Mouse (Mus musculus) hindlimb bud, embryonic 11.5 days (tissue): ENCODE data around the gene Gm26661.

Source experiments
- DNase-seq: peaks from one replicate; pipeline ENCODE4 v3.0.0-alpha.2; 2012; ENCODE audit warnings: low read depth, low spot score; ENCODE audit errors: extremely low spot score

Gm26661 gene

DNA sequence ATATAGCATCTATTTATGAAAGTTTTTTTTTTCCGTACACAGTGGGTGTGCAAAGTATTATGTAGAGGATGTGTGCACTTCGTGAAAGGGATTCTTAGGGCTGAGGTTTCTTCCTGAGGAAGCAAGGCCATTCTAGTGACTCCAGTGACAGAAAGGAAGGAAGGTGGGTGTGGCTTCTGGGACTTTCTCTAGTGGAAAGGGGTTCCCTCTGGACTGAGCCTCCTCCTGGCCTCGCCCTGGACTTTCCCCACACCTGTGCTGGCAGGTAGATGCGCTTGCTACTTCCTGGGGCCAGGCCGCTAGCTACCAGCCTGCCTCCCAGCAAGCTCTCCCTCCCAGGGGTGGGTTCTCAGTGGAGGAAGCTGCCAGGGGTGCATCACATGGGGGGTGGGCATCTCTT, 28.1 kb downstream of the Gm26661 start:
- DNase-seq, result no peak

DNA sequence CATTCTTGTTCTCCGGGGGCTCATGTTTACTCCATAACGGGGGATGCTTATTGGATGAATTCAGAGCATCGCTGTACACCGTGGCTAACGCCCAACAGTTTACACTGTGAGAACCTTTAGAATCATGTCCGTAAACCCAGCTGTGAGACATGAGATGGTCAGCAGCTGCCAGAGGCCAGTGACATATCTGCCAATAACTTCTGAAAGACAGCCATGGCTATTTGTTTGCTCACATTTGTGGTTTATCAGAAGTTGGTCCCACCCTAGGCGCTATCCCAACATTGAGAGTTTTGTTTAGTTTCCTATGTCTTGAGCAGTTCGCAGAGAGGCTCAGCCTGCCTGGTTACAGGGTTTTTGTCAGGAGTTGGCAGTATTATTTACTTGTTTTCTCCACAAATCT, 30.0 kb downstream of the Gm26661 start:
- DNase-seq, result no peak

DNA sequence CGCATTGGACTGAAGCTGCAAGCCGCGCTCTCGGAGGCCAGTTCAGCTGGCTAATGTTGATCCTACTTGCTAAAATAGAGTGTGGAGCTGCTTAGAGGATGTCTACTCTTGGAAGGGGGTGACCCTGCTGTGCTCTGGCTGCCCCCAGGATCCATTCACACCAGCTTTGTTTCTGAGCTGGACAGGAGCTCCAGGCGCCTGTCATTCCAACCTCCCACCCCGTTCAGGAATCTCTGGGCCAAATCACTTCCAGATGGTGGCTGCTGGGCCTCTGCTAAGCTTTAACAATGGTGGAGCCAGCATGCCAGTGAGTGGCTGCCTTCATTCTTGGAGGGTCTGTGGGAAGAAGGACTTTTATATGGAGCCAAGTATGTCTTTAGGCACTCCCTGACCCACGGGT, 31.3 kb downstream of the Gm26661 start:
- DNase-seq, result peak; percentile 78

DNA sequence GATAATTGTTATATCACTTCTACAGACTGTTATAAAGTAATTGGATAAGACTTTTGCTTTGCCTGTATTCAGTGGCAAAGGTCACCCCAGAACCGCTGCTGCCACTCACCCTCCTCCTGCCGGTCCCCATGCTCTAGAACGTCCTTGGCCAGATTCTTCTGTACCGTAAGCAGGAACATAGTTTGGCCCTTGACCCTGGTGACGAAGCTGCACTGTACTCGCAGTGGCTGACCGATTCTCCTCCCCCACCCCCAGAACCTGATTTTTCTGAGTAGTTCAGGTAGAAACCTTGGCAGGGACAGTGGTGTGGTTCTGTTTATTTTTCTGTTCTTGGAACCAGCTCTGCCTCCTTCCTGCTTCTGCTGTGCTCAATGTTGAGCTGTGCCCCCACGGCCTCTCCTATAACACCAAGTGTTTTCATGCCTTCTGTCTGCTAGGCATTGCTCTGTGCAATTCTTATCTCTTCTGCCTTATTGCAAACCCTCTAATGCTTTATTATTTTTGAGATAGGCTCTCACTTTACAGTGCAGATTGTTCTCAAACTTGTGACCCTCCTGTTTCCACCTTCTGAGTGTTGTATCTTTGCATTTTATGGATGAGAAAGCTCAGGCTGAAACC, 33.4 kb downstream of the Gm26661 start:
- no peak for DNase-seq

DNA sequence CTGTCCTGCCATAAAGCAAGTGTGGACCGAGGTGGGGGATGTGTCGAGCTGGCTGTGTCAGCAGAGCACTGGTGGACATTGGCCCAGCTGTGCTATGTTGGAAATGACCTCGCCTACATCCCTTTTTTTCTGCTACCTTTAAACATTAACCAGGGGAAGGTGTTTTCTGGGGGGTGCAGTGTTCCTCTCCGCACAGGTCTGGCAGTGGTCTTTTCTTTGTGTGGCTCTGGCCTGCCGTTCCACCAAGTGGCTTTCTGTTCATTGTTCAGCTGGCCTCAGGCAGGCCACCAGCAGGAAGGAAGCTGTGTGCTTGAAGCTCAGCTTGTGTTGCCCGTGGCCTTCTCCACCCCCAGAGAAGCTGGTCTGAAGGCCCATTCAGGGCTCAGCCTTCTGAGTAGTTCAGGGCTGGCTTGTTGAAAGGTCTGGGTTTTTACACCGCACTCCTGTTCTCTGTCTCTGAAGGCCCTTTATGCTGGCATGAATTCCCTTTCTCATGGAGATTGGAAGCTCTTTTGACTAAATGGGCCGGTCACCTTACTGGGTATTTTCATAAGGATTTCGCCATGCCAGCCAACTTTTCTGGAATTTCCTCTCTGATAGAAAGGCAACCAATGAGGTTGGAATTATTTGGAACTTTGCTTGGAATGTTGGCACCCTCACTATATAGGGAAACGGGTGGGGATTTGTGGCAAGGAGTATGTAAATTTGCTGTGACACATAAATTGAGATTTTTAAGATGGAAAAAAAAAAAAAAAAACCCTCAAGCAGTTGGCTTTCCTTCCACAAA, 35.0 kb downstream of the Gm26661 start:
- no peak for DNase-seq

DNA sequence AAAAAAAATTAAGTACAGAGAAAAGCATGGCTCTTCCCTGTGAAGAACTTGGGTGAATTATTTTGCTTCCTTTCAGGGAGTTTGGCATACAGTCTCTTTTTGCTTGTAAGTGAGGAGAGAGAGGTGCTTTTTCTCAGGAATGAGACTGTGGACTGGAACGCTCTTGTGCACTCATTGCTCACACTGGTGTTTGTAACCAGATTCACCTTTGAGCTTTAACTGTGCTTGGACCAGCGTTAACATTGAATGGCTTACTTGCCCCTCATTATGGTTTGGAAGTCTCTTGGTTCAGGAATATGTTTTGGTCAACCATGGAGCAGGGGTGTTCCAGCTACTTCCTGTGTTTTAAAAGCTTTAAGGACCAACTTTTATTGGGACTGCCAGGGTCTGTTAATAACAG, 37.8 kb downstream of the Gm26661 start:
- DNase-seq, result no peak

DNA sequence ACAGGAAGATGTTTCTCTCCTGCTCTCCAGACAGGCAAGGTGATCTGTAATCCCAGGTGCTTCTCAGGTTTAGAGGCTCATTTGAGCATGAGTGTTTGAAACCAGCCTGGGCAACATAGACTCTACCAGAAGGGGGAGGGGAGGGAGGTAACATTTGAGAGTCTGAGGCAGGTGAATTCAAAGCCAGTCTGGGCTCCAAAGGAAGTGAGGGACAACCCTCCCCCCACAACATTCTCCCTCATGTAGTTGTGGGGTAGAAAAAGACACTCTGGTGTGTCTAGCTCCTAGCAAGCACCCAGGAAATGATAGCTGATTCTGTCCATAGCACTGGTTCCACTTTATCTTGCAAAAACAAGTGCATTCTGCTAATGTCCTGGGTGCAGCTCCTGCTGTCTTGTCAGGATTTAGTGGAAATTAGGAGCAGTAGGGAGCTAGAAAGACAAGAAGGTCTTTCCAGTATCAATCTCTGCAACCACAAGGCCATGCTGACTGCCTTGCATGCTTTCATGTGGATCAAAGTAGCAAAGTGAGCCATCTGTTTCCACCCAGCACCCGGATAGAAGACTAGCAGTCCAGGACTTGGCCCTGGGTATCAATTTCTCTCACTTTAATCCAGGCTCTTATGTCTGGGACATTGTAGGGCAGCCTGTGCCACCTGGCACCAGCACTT, 40.5 kb downstream of the Gm26661 start:
- no peak for DNase-seq

DNA sequence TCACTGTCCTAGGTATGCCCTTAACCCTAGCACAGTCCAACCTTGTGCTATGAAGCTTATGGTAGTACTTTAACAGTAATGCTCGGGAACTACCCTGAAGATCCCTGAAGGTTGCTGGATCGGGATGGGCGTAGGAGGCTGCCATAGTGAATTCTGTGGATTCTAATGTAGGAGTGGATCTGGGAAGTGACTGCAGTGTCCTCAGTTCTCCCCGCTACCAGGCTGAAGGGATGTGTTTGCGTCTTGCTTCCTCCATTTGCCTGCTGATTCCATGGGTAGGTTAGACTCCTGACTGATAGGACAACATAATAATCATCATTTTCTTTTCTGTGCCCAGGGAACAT, 41.0 kb downstream of the Gm26661 start:
- DNase-seq, result no peak

DNA sequence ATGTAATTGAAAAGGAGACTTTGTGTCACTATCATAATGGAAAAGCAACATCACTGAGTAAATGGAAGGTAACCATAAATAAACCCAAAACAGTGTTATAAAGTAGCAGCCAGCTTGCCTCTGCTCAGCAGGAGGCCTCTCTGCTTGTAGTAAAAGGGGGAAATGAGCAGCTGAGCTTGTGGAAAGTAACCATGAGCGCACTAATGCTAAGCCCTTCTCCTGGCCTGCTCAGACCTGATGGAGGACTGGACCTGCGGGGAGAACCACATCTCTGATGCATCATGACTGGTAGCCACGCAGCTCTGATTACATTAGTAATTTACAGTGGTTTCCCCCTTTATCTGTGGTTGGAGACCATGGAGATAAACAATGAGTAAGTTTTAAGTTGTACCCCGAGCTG, 42.1 kb downstream of the Gm26661 start:
- DNase-seq, result no peak

DNA sequence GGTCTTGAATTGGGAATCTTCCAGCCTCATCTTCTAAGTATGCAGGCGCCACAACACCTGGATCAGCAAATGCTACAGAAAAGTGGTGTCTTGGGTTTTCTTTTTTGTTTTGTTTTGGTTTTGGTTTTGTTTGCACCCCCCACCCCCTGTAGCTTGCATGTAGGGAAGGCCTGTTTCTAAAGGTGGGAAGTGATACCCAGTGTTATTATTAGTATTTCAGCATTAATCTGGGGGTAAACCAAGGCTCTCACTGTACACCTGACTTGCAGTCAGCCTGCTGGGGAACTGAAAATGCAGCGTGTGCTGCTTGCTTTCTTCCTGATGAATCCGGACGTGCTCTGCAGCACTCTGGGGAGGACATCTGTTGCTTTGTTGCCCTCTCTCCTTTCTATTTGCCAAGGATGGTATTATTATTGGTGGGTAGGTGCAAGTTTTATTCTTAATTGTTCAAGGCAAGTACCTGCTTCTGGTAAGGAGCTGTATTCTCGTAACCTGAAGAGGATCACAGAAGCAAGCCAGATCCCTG, 47.2 kb downstream of the Gm26661 start:
- DNase-seq, result no peak

DNA sequence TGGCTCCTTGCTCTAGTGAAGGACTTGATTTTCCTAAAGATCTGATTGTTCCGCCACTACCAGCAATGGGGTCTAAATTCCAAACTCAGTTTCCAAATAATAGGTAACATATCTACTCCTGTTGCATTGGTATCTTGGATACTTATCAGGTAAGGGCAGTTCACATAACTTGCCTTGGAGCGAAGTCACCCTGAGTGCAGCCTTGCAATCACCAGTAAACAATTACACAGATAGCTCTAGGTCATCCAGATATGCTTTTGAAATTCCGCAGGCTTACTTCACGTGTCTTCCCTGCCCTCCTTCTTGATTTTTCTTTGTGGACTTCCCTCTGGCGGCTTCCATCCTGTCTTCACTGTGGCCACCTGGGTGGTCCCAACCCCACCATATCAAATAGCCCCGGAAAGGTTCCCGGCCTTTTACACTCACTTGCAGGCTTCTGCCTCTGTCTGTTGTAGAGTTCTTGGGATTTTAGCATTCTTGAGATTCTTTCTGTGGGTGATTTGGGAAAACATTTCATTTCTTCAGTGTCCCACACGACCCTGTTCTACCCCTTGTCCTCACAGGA, 48.6 kb downstream of the Gm26661 start:
- no peak for DNase-seq
